Mouse (Mus musculus) c-Kit-positive CD71-negative TER-119-negative erythroid progenitor cells, embryonic 14.5 days (primary cell): ENCODE data around the gene Gnl2.

Source experiments
- DNase-seq: peaks from one replicate; pipeline ENCODE4 v3.0.0-alpha.2; 2013; ENCODE audit warnings: low read depth

Gnl2 gene

GRCm38 (mm10) chr4:125002978-125003377, 13.4 kb upstream of the Gnl2 start:
- DNase-seq: no peak

- DNase-seq: no peak
Measured at GRCm38 (mm10) chr4:125004886-125005285, 11.5 kb upstream of the Gnl2 start.

GRCm38 (mm10) chr4:125007460-125007859, 8.9 kb upstream of the Gnl2 start:
- DNase-seq: no peak

GRCm38 (mm10) chr4:125008220-125008619, 8.2 kb upstream of the Gnl2 start:
- DNase-seq: no peak

- DNase-seq: no peak
Measured at GRCm38 (mm10) chr4:125008712-125009111, 7.7 kb upstream of the Gnl2 start.

GRCm38 (mm10) chr4:125017431-125017830, 1.0 kb downstream of the Gnl2 start:
- no peak for DNase-seq

GRCm38 (mm10) chr4:125020780-125021538, 4.6 kb downstream of the Gnl2 start:
- DNase-seq: no peak

- DNase-seq: peak; percentile 91
Measured at GRCm38 (mm10) chr4:125029891-125030614, 13.7 kb downstream of the Gnl2 start.

- no peak for DNase-seq
Measured at GRCm38 (mm10) chr4:125034341-125034740, 18.0 kb downstream of the Gnl2 start.

- no peak for DNase-seq
Measured at GRCm38 (mm10) chr4:125044454-125044853, 28.1 kb downstream of the Gnl2 start.

GRCm38 (mm10) chr4:125055385-125055784, 39.0 kb downstream of the Gnl2 start:
- DNase-seq: no peak

- no peak for DNase-seq
Measured at GRCm38 (mm10) chr4:125056476-125056875, 40.1 kb downstream of the Gnl2 start.

GRCm38 (mm10) chr4:125057273-125057672, 40.9 kb downstream of the Gnl2 start:
- no peak for DNase-seq

- no peak for DNase-seq
Measured at GRCm38 (mm10) chr4:125058033-125058432, 41.6 kb downstream of the Gnl2 start.

- no peak for DNase-seq
Measured at GRCm38 (mm10) chr4:125059025-125059424, 42.6 kb downstream of the Gnl2 start.

- no peak for DNase-seq
Measured at GRCm38 (mm10) chr4:125063829-125064228, 47.4 kb downstream of the Gnl2 start.

GRCm38 (mm10) chr4:125065517-125066307, 49.3 kb downstream of the Gnl2 start, which contains the start of gene Dnali1:
TSS of gene Dnali1 (minus strand) at chr4:125065703.
- DNase-seq: peak; percentile 51

GRCm38 (mm10) chr4:125066490-125067370, 50.3 kb downstream of the Gnl2 start, which contains the start of gene Snip1:
TSS of gene Snip1 (plus strand) at chr4:125066672.
- DNase-seq: peak; percentile 96

GRCm38 (mm10) chr4:125077700-125078099, 61.3 kb downstream of the Gnl2 start:
- DNase-seq: no peak

GRCm38 (mm10) chr4:125078698-125079097, 62.3 kb downstream of the Gnl2 start:
- no peak for DNase-seq
